Mouse (Mus musculus): ENCODE data around the gene Mrap2. TPM values are rescaled to one million over a fixed set of nuclear protein-coding genes. Genes with fewer than 3 reads are reported as not detected.
"Not testable (repeated sequence)": the region's sequence is repeated elsewhere in the genome, so short reads cannot be mapped to it uniquely, and the experiment has no call there.

The Mrap2 gene
- total RNA-seq (2021): 1 to 10 TPM; 4.3 to 5.2 TPM
- long read RNA-seq, experiment 1, partial matches to known transcripts: 0 of 2 reads
- long read RNA-seq, experiment 1, other reads (novel, unspliced or antisense): 1 of 2 reads
- long read RNA-seq, experiment 2, partial matches to known transcripts: 0 of 1 reads
- long read RNA-seq, experiment 2, other reads (novel, unspliced or antisense): 1 of 1 reads

GRCm38 (mm10) chr9:87144106-87144505 lies at the start of gene Mrap2:
Gene Mrap2, plus strand, starts transcription at chr9:87144306.
- intact Hi-C loops (cut with DNase I): no loop called here

GRCm38 (mm10) chr9:87097989-87098388 lies 46.1 kb upstream of the Mrap2 start:
- intact Hi-C loops (cut with DNase I): loop anchor here (5.0 to 10.0 kb wide), 2 partner anchors 117 to 149 kb away; no protein-coding TSS in a partner anchor
- no peak overlapping the region for H3K27ac ChIP-seq
- TF ChIP-seq CTCF (IDR thresholded peaks at IDR 0.05): peak; percentile 72
- peak; percentile 36 to 42 for DNase-seq (ENCODE audit: extremely low spot score in 1 of 2, low spot score in 2 of 2)
- no peak overlapping the region for H3K4me3 ChIP-seq

More at GRCm38 (mm10) chr9:87144106-87144505, at the start of gene Mrap2:
- Histone ChIP-seq H3K4me3 (peak within 1 kb of the TSS; percentile 49), H3K27ac (no peak within 1 kb of the TSS)
- TF ChIP-seq CTCF (IDR thresholded peaks at IDR 0.05): peak; percentile 48
- peak; percentile 69 to 72 for DNase-seq (ENCODE audit: extremely low spot score in 1 of 2, low spot score in 2 of 2)

GRCm38 (mm10) chr9:87115019-87115418 lies 29.1 kb upstream of the Mrap2 start:
- DNase-seq (ENCODE audit: extremely low spot score in 1 of 2, low spot score in 2 of 2): no peak
- Histone ChIP-seq H3K4me3 (no peak overlapping the region), H3K27ac (peak overlapping the region; percentile 72)
- intact Hi-C loops (cut with DNase I): no loop called here
- TF ChIP-seq CTCF (IDR thresholded peaks at IDR 0.05): no peak

GRCm38 (mm10) chr9:87115456-87115931 lies 28.6 kb upstream of the Mrap2 start:
- Histone ChIP-seq H3K4me3 (no peak overlapping the region), H3K27ac (peak overlapping the region; percentile 72)
- DNase-seq (ENCODE audit: extremely low spot score in 1 of 2, low spot score in 2 of 2): peak in 1 of 2 experiments; percentile 22
- TF ChIP-seq CTCF (IDR thresholded peaks at IDR 0.05): no peak
- intact Hi-C loops (cut with DNase I): no loop called here

DNA sequence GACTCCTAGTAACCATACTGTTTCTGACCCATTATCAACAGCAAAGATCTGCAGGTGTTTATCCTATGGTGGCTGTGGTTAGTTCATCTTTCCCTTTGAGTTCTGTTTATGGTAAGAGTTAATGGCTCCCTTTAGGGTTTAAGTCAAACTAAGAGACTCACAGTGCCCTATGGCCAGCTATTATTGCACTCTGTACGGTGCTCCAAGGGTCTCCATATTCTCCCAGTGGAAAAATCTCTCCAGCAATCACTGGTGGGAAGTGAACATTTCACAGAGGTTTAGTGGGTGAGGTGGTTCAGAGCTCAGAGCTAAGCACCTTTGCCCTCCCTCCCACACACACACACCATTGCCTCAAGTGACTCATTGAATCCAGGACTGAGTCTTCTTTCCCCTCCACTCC lies 28.1 kb upstream of the Mrap2 start:
- TF ChIP-seq CTCF (IDR thresholded peaks at IDR 0.05): no peak
- Histone ChIP-seq H3K4me3 (no peak overlapping the region), H3K27ac (peak overlapping the region; percentile 72)
- intact Hi-C loops (cut with DNase I): no loop called here
- no peak for DNase-seq (ENCODE audit: extremely low spot score in 1 of 2, low spot score in 2 of 2)

DNA sequence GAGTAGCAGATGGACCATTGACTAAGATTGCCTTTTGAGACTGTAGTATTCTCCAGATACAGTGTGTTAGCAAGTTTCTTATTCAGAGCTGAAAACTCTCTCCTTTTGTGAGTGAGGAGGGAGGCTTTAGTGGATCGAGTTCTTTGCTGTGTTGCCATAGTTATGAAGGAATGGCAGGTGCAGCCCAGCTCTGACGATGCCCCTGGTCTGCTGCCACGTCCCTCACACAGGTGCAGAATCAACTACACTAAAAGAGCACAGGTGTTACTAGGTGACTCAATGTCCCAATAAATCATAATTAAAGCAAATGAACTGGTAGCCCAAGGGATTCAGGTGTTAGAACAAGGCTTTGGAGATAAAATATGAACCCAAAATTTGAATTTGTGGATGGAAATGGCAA lies 25.1 kb upstream of the Mrap2 start:
- Histone ChIP-seq H3K27ac (no peak overlapping the region), H3K4me3 (no peak overlapping the region)
- intact Hi-C loops (cut with DNase I): no loop called here

DNA sequence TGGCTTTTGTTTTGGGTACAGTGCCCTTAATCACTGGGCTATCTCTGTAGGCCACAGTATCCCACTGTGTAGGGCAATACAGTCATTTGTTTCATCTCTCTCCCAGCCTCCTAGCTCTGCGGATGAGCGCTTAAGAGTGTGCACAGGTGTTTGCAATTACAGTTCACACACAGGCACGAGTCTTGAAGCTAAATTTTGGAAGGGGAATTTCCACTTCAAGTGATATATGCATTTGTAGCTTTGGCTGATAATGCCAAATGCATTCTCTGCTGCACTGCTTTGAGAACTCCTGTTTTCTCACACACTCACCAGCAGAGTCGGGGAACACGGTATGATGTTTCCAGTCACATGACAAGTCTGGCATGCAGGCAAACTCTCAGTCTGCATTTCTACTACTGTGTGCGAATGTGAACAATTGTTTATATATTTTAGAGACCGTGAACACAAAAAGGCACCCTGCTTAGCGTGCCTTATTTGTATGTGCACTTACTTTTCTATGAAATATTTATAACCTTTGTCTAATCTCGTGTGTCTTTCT lies 22.1 kb upstream of the Mrap2 start:
- DNase-seq (ENCODE audit: extremely low spot score in 1 of 2, low spot score in 2 of 2): no peak
- Histone ChIP-seq H3K4me3 (no peak overlapping the region), H3K27ac (no peak overlapping the region)
- intact Hi-C loops (cut with DNase I): no loop called here
- no peak for TF ChIP-seq CTCF (IDR thresholded peaks at IDR 0.05)

More for the DNA sequence above, 25.1 kb upstream of the Mrap2 start:
- no peak for DNase-seq (ENCODE audit: extremely low spot score in 1 of 2, low spot score in 2 of 2)
- no peak for TF ChIP-seq CTCF (IDR thresholded peaks at IDR 0.05)

- intact Hi-C loops (cut with DNase I); H3K27ac ChIP-seq; DNase-seq (ENCODE audit: extremely low spot score in 1 of 2, low spot score in 2 of 2); H3K4me3 ChIP-seq: not testable (repeated sequence)
These were observed 17.1 kb upstream of the Mrap2 start for GRCm38 (mm10) chr9:87127046-87127445.

- no peak for TF ChIP-seq CTCF (IDR thresholded peaks at IDR 0.05)
- DNase-seq (ENCODE audit: extremely low spot score in 1 of 2, low spot score in 2 of 2): no peak
- Histone ChIP-seq H3K27ac (no peak overlapping the region), H3K4me3 (no peak overlapping the region)
- intact Hi-C loops (cut with DNase I): no loop called here
These were observed 8.1 kb upstream of the Mrap2 start for GRCm38 (mm10) chr9:87135765-87136558.

GRCm38 (mm10) chr9:87143076-87143475 lies 1.0 kb upstream of the Mrap2 start:
- intact Hi-C loops (cut with DNase I): no loop called here
- TF ChIP-seq CTCF (IDR thresholded peaks at IDR 0.05): no peak
- no peak overlapping the region for H3K27ac ChIP-seq
- DNase-seq (ENCODE audit: extremely low spot score in 1 of 2, low spot score in 2 of 2): no peak
- no peak overlapping the region for H3K4me3 ChIP-seq

- H3K27ac ChIP-seq: no peak overlapping the region
- no peak for TF ChIP-seq CTCF (IDR thresholded peaks at IDR 0.05)
- intact Hi-C loops (cut with DNase I): no loop called here
- DNase-seq (ENCODE audit: extremely low spot score in 1 of 2, low spot score in 2 of 2): peak in 1 of 2 experiments; percentile 30
- peak overlapping the region; percentile 49 for H3K4me3 ChIP-seq
These were observed 426 bp downstream of the Mrap2 start for GRCm38 (mm10) chr9:87144532-87144931.

GRCm38 (mm10) chr9:87145180-87145579 lies 1.1 kb downstream of the Mrap2 start:
- intact Hi-C loops (cut with DNase I): no loop called here
- TF ChIP-seq CTCF (IDR thresholded peaks at IDR 0.05): no peak
- no peak overlapping the region for H3K27ac ChIP-seq
- H3K4me3 ChIP-seq: peak overlapping the region; percentile 49
- DNase-seq (ENCODE audit: extremely low spot score in 1 of 2, low spot score in 2 of 2): no peak
